Mouse (Mus musculus): ENCODE measurements around the gene Tprkb. TPM values are rescaled to one million over a fixed set of nuclear protein-coding genes. Genes with fewer than 3 reads are reported as not detected.
"Not testable (repeated sequence)": the region's sequence is repeated elsewhere in the genome, so short reads cannot be mapped to it uniquely, and the experiment has no call there.

The Tprkb gene
- polyA plus RNA-seq, 1 experiment from 2014 or later, result 34.1 TPM

- WGBS, result 90% methylated on average over 3 of the region's 3 CpGs
- not testable (repeated sequence) for ATAC-seq (ENCODE audit: insufficient number of reproducible peaks, low FRiP score, low TSS enrichment, low read depth); H3K4me1 ChIP-seq; H3K9ac ChIP-seq; H3K27ac ChIP-seq (replicated peaks); H3K27me3 ChIP-seq; H3K9me3 ChIP-seq (replicated peaks); H3K4me3 ChIP-seq (replicated peaks); H3K4me2 ChIP-seq (replicated peaks)
- peaks cover 24% of the 10 kb centered on the region; the same call in 1 of the 2 replicates for H3K36me3 ChIP-seq
Measured at GRCm38 (mm10) chr6:85918341-85918740, 6.7 kb downstream of the Tprkb start.

GRCm38 (mm10) chr6:85919401-85919800 is 7.7 kb downstream of the Tprkb start:
- Histone ChIP-seq H3K9ac (no peak overlapping the region), H3K27ac (replicated peaks) (no peak overlapping the region), H3K4me3 (replicated peaks) (no peak overlapping the region), H3K9me3 (replicated peaks) (no peaks in the 10 kb centered on the region), H3K36me3 (peaks cover 29% of the 10 kb centered on the region; the same call in 1 of the 2 replicates), H3K4me2 (replicated peaks) (no peak overlapping the region), H3K27me3 (no peaks in the 10 kb centered on the region), H3K4me1 (peaks cover 5% of the 10 kb centered on the region)
- no peak for ATAC-seq (ENCODE audit: insufficient number of reproducible peaks, low FRiP score, low TSS enrichment, low read depth)
- whole genome bisulfite sequencing, result 73% methylated on average over 4 of the region's 4 CpGs

- Histone ChIP-seq H3K4me3 (replicated peaks) (no peak overlapping the region), H3K4me2 (replicated peaks) (no peak overlapping the region), H3K27me3 (no peaks in the 10 kb centered on the region), H3K4me1 (no peaks in the 10 kb centered on the region), H3K9me3 (replicated peaks) (no peaks in the 10 kb centered on the region), H3K27ac (replicated peaks) (no peak overlapping the region), H3K36me3 (peaks cover 66% of the 10 kb centered on the region), H3K9ac (no peak overlapping the region)
- 95% methylated on average over 1 of the region's 1 CpGs for WGBS
- ATAC-seq (ENCODE audit: insufficient number of reproducible peaks, low FRiP score, low TSS enrichment, low read depth), result no peak
Measured at GRCm38 (mm10) chr6:85923643-85924042, 12.0 kb downstream of the Tprkb start.

GRCm38 (mm10) chr6:85926709-85927108 is 15.0 kb downstream of the Tprkb start:
- H3K4me2 ChIP-seq (replicated peaks), result no peak overlapping the region
- H3K4me1 ChIP-seq, result no peaks in the 10 kb centered on the region
- 87% methylated on average over 1 of the region's 1 CpGs for WGBS
- H3K36me3 ChIP-seq, result peaks cover 76% of the 10 kb centered on the region
- H3K9me3 ChIP-seq (replicated peaks), result no peaks in the 10 kb centered on the region
- ATAC-seq (ENCODE audit: insufficient number of reproducible peaks, low FRiP score, low TSS enrichment, low read depth), result no peak
- no peak overlapping the region for H3K27ac ChIP-seq (replicated peaks)
- no peak overlapping the region for H3K4me3 ChIP-seq (replicated peaks)
- no peak overlapping the region for H3K9ac ChIP-seq
- no peaks in the 10 kb centered on the region for H3K27me3 ChIP-seq

GRCm38 (mm10) chr6:85927476-85928464 is 16.1 kb downstream of the Tprkb start:
- Histone ChIP-seq H3K27me3 (no peaks in the 10 kb centered on the region), H3K36me3 (peaks cover 68% of the 10 kb centered on the region)
- ATAC-seq (ENCODE audit: insufficient number of reproducible peaks, low FRiP score, low TSS enrichment, low read depth), result no peak

GRCm38 (mm10) chr6:85929312-85929711 is 17.6 kb downstream of the Tprkb start:
- no peak overlapping the region for H3K27ac ChIP-seq (replicated peaks)
- no peak overlapping the region for H3K4me2 ChIP-seq (replicated peaks)
- H3K36me3 ChIP-seq, result peaks cover 65% of the 10 kb centered on the region
- no peaks in the 10 kb centered on the region for H3K4me1 ChIP-seq
- H3K27me3 ChIP-seq, result no peaks in the 10 kb centered on the region
- H3K9ac ChIP-seq, result no peak overlapping the region
- WGBS, result 68% methylated on average over 1 of the region's 1 CpGs
- H3K9me3 ChIP-seq (replicated peaks), result no peaks in the 10 kb centered on the region
- H3K4me3 ChIP-seq (replicated peaks), result no peak overlapping the region
- ATAC-seq (ENCODE audit: insufficient number of reproducible peaks, low FRiP score, low TSS enrichment, low read depth), result no peak

More at GRCm38 (mm10) chr6:85927476-85928464, 16.1 kb downstream of the Tprkb start:
- Histone ChIP-seq H3K9ac (no peak overlapping the region), H3K9me3 (replicated peaks) (no peaks in the 10 kb centered on the region), H3K4me2 (replicated peaks) (no peak overlapping the region), H3K4me1 (no peaks in the 10 kb centered on the region), H3K4me3 (replicated peaks) (no peak overlapping the region), H3K27ac (replicated peaks) (no peak overlapping the region)
- 91% methylated on average over 9 of the region's 9 CpGs for WGBS

GRCm38 (mm10) chr6:85934047-85934446 is 22.4 kb downstream of the Tprkb start:
- 82% methylated on average over 8 of the region's 8 CpGs for WGBS
- Histone ChIP-seq H3K9me3 (replicated peaks) (no peaks in the 10 kb centered on the region), H3K27me3 (no peaks in the 10 kb centered on the region), H3K4me1 (no peaks in the 10 kb centered on the region), H3K27ac (replicated peaks) (no peak overlapping the region), H3K36me3 (peaks cover 25% of the 10 kb centered on the region), H3K9ac (no peak overlapping the region), H3K4me3 (replicated peaks) (no peak overlapping the region), H3K4me2 (replicated peaks) (no peak overlapping the region)
- ATAC-seq (ENCODE audit: insufficient number of reproducible peaks, low FRiP score, low TSS enrichment, low read depth), result no peak

- Histone ChIP-seq H3K27ac (replicated peaks) (no peak overlapping the region), H3K9me3 (replicated peaks) (no peaks in the 10 kb centered on the region), H3K4me2 (replicated peaks) (no peak overlapping the region), H3K4me1 (no peaks in the 10 kb centered on the region), H3K4me3 (replicated peaks) (no peak overlapping the region), H3K36me3 (peaks cover 10% of the 10 kb centered on the region; the same call in 1 of the 2 replicates), H3K9ac (no peak overlapping the region), H3K27me3 (no peaks in the 10 kb centered on the region)
- 66% methylated on average over 3 of the region's 3 CpGs for WGBS
- no peak for ATAC-seq (ENCODE audit: insufficient number of reproducible peaks, low FRiP score, low TSS enrichment, low read depth)
Measured at GRCm38 (mm10) chr6:85935646-85936045, 24.0 kb downstream of the Tprkb start.

GRCm38 (mm10) chr6:85936508-85937465 is 25.1 kb downstream of the Tprkb start:
- peak overlapping the region; percentile 62 for H3K4me2 ChIP-seq (replicated peaks)
- peak overlapping the region; percentile 54 for H3K4me3 ChIP-seq (replicated peaks)
- peak; percentile 91 for ATAC-seq (ENCODE audit: insufficient number of reproducible peaks, low FRiP score, low TSS enrichment, low read depth)
- peak overlapping the region; percentile 80; the same call in 1 of the 2 replicates for H3K27ac ChIP-seq (replicated peaks)
- under 1% methylated on average over 50 of the region's 50 CpGs for WGBS
- 0 out of 2 replicates have a peak overlapping the region, but pooled peaks have one; percentile 4 for H3K9ac ChIP-seq
- not testable (repeated sequence) for H3K4me1 ChIP-seq; H3K36me3 ChIP-seq; H3K9me3 ChIP-seq (replicated peaks); H3K27me3 ChIP-seq

- 81% methylated on average over 10 of the region's 10 CpGs for WGBS
- no peak overlapping the region for H3K9ac ChIP-seq
- no peaks in the 10 kb centered on the region for H3K9me3 ChIP-seq (replicated peaks)
- H3K4me1 ChIP-seq, result no peaks in the 10 kb centered on the region
- H3K36me3 ChIP-seq, result peaks cover 17% of the 10 kb centered on the region
- no peak overlapping the region for H3K27ac ChIP-seq (replicated peaks)
- no peak for ATAC-seq (ENCODE audit: insufficient number of reproducible peaks, low FRiP score, low TSS enrichment, low read depth)
- H3K27me3 ChIP-seq, result no peaks in the 10 kb centered on the region
- no peak overlapping the region for H3K4me3 ChIP-seq (replicated peaks)
- no peak overlapping the region for H3K4me2 ChIP-seq (replicated peaks)
Measured at GRCm38 (mm10) chr6:85938701-85939100, 27.0 kb downstream of the Tprkb start.

GRCm38 (mm10) chr6:85942469-85942868 is 30.8 kb downstream of the Tprkb start:
- 91% methylated on average over 3 of the region's 3 CpGs for WGBS
- Histone ChIP-seq H3K9me3 (replicated peaks) (no peaks in the 10 kb centered on the region), H3K27me3 (no peaks in the 10 kb centered on the region), H3K4me3 (replicated peaks) (no peak overlapping the region), H3K36me3 (peaks cover 52% of the 10 kb centered on the region), H3K4me1 (no peaks in the 10 kb centered on the region), H3K27ac (replicated peaks) (no peak overlapping the region), H3K4me2 (replicated peaks) (no peak overlapping the region), H3K9ac (no peak overlapping the region)
- no peak for ATAC-seq (ENCODE audit: insufficient number of reproducible peaks, low FRiP score, low TSS enrichment, low read depth)

Measured in embryonic facial prominence, embryonic 15.5 days (tissue).